Mouse (Mus musculus): ENCODE results near the gene Anks1.
A peak's percentile ranks its signal among the peaks of the same experiment; 100 is the strongest.

GRCm38 (mm10) chr17:27989807-27990542 is 80.9 kb downstream of the Anks1 start:
- TF ChIP-seq CTCF (IDR thresholded peaks at IDR 0.05; ENCODE audit: low read depth, low read length) (peak; percentile 97), POLR2A (IDR thresholded peaks at IDR 0.05; ENCODE audit: extremely low read depth, insufficient read depth, low read length) (no peak)

All from liver, adult 2 months (tissue).